Mouse (Mus musculus): ENCODE results near the gene Plaur. TPM values are rescaled to one million over a fixed set of nuclear protein-coding genes. Genes with fewer than 3 reads are reported as not detected.
A peak's percentile ranks its signal among the peaks of the same experiment; 100 is the strongest.

The Plaur gene
- polyA plus RNA-seq, 1 experiment from 2014 or later: 12.3 TPM

- Histone ChIP-seq H3K9me3 (no peaks in the 10 kb centered on the region), H3K4me3 (replicated peaks) (no peak overlapping the region), H3K36me3 (no peaks in the 10 kb centered on the region), H3K4me2 (no peak overlapping the region), H3K9ac (no peak overlapping the region), H3K4me1 (0 out of 2 replicates have a peak, but pooled peaks cover 4% of the 10 kb centered on the region), H3K27me3 (replicated peaks) (no peaks in the 10 kb centered on the region), H3K27ac (no peak overlapping the region)
- no peak for ATAC-seq (ENCODE audit: insufficient read depth, low FRiP score, low read depth)
- 48% methylated on average over 14 of the region's 14 CpGs for WGBS
Observed at GRCm38 (mm10) chr7:24448782-24449517, 13.3 kb upstream of the Plaur start.

- Histone ChIP-seq H3K27ac (no peak overlapping the region), H3K36me3 (no peaks in the 10 kb centered on the region), H3K4me2 (no peak overlapping the region), H3K27me3 (replicated peaks) (no peaks in the 10 kb centered on the region), H3K4me1 (0 out of 2 replicates have a peak, but pooled peaks cover 4% of the 10 kb centered on the region), H3K9me3 (no peaks in the 10 kb centered on the region), H3K4me3 (replicated peaks) (no peak overlapping the region), H3K9ac (no peak overlapping the region)
- 50% methylated on average over 9 of the region's 9 CpGs for WGBS
- ATAC-seq (ENCODE audit: insufficient read depth, low FRiP score, low read depth): no peak
Observed at GRCm38 (mm10) chr7:24450585-24451017, 11.7 kb upstream of the Plaur start.

- ATAC-seq (ENCODE audit: insufficient read depth, low FRiP score, low read depth): no peak
Observed at GRCm38 (mm10) chr7:24451855-24452311, 10.4 kb upstream of the Plaur start, which contains the start of gene Irgc1. Irgc1 (minus strand) TSS chr7:24452297.

GRCm38 (mm10) chr7:24454199-24454598 lies 8.1 kb upstream of the Plaur start:
- no peak overlapping the region for H3K9ac ChIP-seq
- no peaks in the 10 kb centered on the region for H3K9me3 ChIP-seq
- H3K4me1 ChIP-seq: no peaks in the 10 kb centered on the region
- no peaks in the 10 kb centered on the region for H3K36me3 ChIP-seq
- H3K27me3 ChIP-seq (replicated peaks): no peaks in the 10 kb centered on the region
- 71% methylated on average over 2 of the region's 2 CpGs for WGBS
- no peak overlapping the region for H3K4me2 ChIP-seq
- no peak for ATAC-seq (ENCODE audit: insufficient read depth, low FRiP score, low read depth)
- H3K27ac ChIP-seq: no peak overlapping the region
- no peak overlapping the region for H3K4me3 ChIP-seq (replicated peaks)

More at GRCm38 (mm10) chr7:24451855-24452311, 10.4 kb upstream of the Plaur start, which contains the start of gene Irgc1:
- Histone ChIP-seq H3K4me3 (replicated peaks) (no peak within 1 kb of the TSS), H3K27me3 (replicated peaks) (no peaks in the 10 kb centered on the region), H3K9ac (no peak within 1 kb of the TSS), H3K4me2 (no peak within 1 kb of the TSS), H3K27ac (no peak within 1 kb of the TSS), H3K36me3 (no peaks in the 10 kb centered on the region), H3K9me3 (no peaks in the 10 kb centered on the region), H3K4me1 (0 out of 2 replicates have a peak, but pooled peaks cover 4% of the 10 kb centered on the region)
- WGBS: 68% methylated on average over 9 of the region's 9 CpGs

GRCm38 (mm10) chr7:24455726-24456125 lies 6.6 kb upstream of the Plaur start:
- no peak overlapping the region for H3K27ac ChIP-seq
- H3K4me1 ChIP-seq: peaks cover 8% of the 10 kb centered on the region; the same call in 1 of the 2 replicates
- H3K4me2 ChIP-seq: no peak overlapping the region
- no peak overlapping the region for H3K9ac ChIP-seq
- H3K9me3 ChIP-seq: no peaks in the 10 kb centered on the region
- H3K36me3 ChIP-seq: no peaks in the 10 kb centered on the region
- no peaks in the 10 kb centered on the region for H3K27me3 ChIP-seq (replicated peaks)
- 73% methylated on average over 5 of the region's 5 CpGs for WGBS
- no peak for ATAC-seq (ENCODE audit: insufficient read depth, low FRiP score, low read depth)
- H3K4me3 ChIP-seq (replicated peaks): no peak overlapping the region

- Histone ChIP-seq H3K27ac (no peak overlapping the region), H3K4me3 (replicated peaks) (no peak overlapping the region), H3K4me2 (no peak overlapping the region), H3K4me1 (peaks cover 22% of the 10 kb centered on the region), H3K9ac (no peak overlapping the region), H3K36me3 (no peaks in the 10 kb centered on the region), H3K27me3 (replicated peaks) (no peaks in the 10 kb centered on the region), H3K9me3 (no peaks in the 10 kb centered on the region)
- 60% methylated on average over 10 of the region's 10 CpGs for WGBS
- no peak for ATAC-seq (ENCODE audit: insufficient read depth, low FRiP score, low read depth)
Observed at GRCm38 (mm10) chr7:24457726-24458370, 4.4 kb upstream of the Plaur start.

- peak; percentile 58 for ATAC-seq (ENCODE audit: insufficient read depth, low FRiP score, low read depth)
- no peaks in the 10 kb centered on the region for H3K9me3 ChIP-seq
- H3K9ac ChIP-seq: no peak overlapping the region
- no peaks in the 10 kb centered on the region for H3K27me3 ChIP-seq (replicated peaks)
- H3K4me2 ChIP-seq: no peak overlapping the region
- WGBS: 78% methylated on average over 5 of the region's 5 CpGs
- peak overlapping the region; percentile 74 for H3K27ac ChIP-seq
- H3K4me3 ChIP-seq (replicated peaks): no peak overlapping the region
- H3K4me1 ChIP-seq: peaks cover 27% of the 10 kb centered on the region
- H3K36me3 ChIP-seq: no peaks in the 10 kb centered on the region
Observed at GRCm38 (mm10) chr7:24459440-24459839, 2.8 kb upstream of the Plaur start.

GRCm38 (mm10) chr7:24459843-24460242 lies 2.4 kb upstream of the Plaur start:
- WGBS: 52% methylated on average over 3 of the region's 3 CpGs
- Histone ChIP-seq H3K9me3 (no peaks in the 10 kb centered on the region), H3K4me2 (no peak overlapping the region), H3K27me3 (replicated peaks) (no peaks in the 10 kb centered on the region), H3K4me1 (peaks cover 27% of the 10 kb centered on the region), H3K27ac (peak overlapping the region; percentile 74), H3K4me3 (replicated peaks) (no peak overlapping the region), H3K9ac (no peak overlapping the region), H3K36me3 (no peaks in the 10 kb centered on the region)
- ATAC-seq (ENCODE audit: insufficient read depth, low FRiP score, low read depth): peak; percentile 71

GRCm38 (mm10) chr7:24461376-24462051 lies 770 bp upstream of the Plaur start:
- H3K4me2 ChIP-seq: peak overlapping the region; percentile 68
- no peak for ATAC-seq (ENCODE audit: insufficient read depth, low FRiP score, low read depth)
- peaks cover 4% of the 10 kb centered on the region; the same call in 1 of the 2 replicates for H3K36me3 ChIP-seq
- no peaks in the 10 kb centered on the region for H3K9me3 ChIP-seq
- H3K27me3 ChIP-seq (replicated peaks): no peaks in the 10 kb centered on the region
- H3K4me3 ChIP-seq (replicated peaks): no peak overlapping the region
- peak overlapping the region; percentile 84; the same call in 1 of the 2 replicates for H3K27ac ChIP-seq
- no peak overlapping the region for H3K9ac ChIP-seq
- H3K4me1 ChIP-seq: peaks cover 27% of the 10 kb centered on the region
- 44% methylated on average over 14 of the region's 14 CpGs for WGBS

GRCm38 (mm10) chr7:24466835-24467234 lies 4.6 kb downstream of the Plaur start:
- ATAC-seq (ENCODE audit: insufficient read depth, low FRiP score, low read depth): no peak
- peaks cover 13% of the 10 kb centered on the region for H3K4me1 ChIP-seq
- H3K9me3 ChIP-seq: no peaks in the 10 kb centered on the region
- H3K9ac ChIP-seq: no peak overlapping the region
- no peak overlapping the region for H3K4me2 ChIP-seq
- no peak overlapping the region for H3K27ac ChIP-seq
- peaks cover 8% of the 10 kb centered on the region; the same call in 1 of the 2 replicates for H3K36me3 ChIP-seq
- WGBS: 90% methylated on average over 6 of the region's 6 CpGs
- no peak overlapping the region for H3K4me3 ChIP-seq (replicated peaks)
- H3K27me3 ChIP-seq (replicated peaks): no peaks in the 10 kb centered on the region

- Histone ChIP-seq H3K9me3 (no peaks in the 10 kb centered on the region), H3K4me1 (peaks cover 5% of the 10 kb centered on the region; the same call in 1 of the 2 replicates), H3K4me2 (no peak overlapping the region), H3K9ac (no peak overlapping the region), H3K4me3 (replicated peaks) (no peak overlapping the region), H3K36me3 (peaks cover 13% of the 10 kb centered on the region), H3K27me3 (replicated peaks) (no peaks in the 10 kb centered on the region), H3K27ac (no peak overlapping the region)
- WGBS: 76% methylated on average over 5 of the region's 5 CpGs
- no peak for ATAC-seq (ENCODE audit: insufficient read depth, low FRiP score, low read depth)
Observed at GRCm38 (mm10) chr7:24467886-24468285, 5.6 kb downstream of the Plaur start.
